Mouse (Mus musculus): ENCODE data around the gene Traf4. TPM values are rescaled to one million over a fixed set of nuclear protein-coding genes. Genes with fewer than 3 reads are reported as not detected.

The Traf4 gene
- total RNA-seq, 1 experiment from 2014 or later = 6.9 TPM

DNA sequence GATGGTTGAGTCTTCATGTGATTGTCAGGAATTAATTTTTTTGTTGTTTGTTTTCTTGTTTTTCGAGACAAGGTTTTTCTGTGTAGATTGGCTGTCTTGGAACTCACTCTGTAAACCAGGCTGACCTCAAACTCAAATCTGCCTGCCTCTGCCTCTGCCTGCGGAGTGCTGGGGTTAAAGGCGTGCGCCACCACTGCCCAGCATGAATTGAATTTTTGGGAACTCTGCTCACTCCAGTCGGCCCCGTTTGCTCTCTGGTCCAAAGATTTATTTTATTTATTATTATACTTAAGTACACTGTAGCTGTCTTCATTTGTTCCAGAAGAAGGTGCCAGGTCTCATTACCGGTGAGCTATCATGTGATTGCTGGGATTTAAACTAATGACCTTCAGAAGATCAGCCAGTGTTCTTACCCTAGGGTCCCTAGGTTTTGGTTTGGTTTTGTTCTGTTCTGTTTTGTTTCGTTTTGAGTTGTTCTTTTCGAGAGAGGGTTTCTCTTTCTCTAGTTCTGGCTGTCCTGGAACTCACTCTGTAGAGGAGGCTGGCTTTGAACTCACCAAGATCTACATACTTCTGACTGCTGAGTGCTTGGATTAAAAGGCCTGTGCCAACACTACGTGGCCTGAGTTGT, 18.6 kb upstream of the Traf4 start:
- ATAC-seq (replicated peaks; ENCODE audit: low read depth, poor library complexity, severe bottlenecking) = no peak

DNA sequence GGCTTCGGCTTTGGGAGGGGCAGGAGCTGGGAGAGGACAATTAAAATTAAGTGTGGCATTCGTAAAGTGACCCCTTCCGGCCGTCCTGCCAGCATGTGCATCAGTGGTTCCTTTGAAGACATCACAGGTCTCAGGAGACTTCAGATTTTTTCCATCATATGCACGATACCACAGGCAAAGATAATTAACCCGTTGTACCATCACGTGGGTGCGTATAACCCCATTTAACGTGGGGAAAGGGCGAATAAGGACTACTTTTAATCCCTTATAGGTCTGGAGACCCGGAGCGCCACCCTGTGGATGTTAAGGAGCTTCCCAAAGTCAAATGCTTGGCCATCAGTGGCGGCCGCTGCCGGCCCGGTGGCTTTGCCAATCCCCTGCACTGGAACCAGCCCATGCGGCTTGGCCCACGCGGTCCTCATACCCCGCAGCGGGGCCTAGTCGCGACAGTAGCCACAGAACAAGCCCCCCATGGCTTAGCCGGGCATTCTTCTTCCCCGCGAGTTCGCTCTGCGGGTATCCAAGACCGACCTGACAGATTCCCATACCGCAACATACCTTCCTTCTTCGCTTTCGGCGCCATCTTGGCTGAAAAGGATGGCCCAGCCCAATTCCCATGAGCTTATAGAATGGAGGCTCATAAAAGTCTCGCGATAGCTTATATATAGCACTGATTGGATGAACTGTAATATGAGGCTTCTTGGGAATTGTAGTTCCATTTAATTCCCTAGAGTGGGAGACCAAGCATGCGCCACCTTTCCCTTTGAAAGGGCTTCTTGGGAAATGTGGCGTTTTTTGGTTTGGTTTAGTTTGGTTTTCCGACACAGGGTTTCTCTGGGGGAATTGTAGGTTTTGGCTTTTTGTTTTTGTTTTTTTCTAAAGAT, 17.8 kb upstream of the Traf4 start, which contains the start of gene Rpl23a:
TSS of gene Rpl23a (minus strand) at position 624 of the 884 bp plus-strand sequence.
- peak; percentile 86 for ATAC-seq (replicated peaks; ENCODE audit: low read depth, poor library complexity, severe bottlenecking)

DNA sequence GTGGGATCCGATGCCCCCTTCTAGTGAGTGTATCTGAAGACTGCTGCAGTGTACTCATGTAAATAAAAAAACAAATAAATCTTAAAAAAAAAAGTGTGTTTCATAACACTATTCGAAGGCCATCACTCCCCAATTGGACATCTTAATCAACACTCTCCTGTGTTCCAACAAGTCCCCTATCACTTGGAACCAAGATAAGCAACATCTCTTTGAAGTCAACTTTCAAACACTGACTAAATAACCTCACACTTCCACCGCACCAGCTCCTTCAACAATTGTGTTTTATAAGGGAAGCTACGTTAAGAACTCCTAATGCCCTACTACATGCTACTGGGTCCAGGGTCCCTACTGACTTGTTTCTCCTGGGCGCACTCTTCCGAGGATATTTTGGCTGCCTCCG, 17.1 kb upstream of the Traf4 start:
- ATAC-seq (replicated peaks; ENCODE audit: low read depth, poor library complexity, severe bottlenecking) = no peak

DNA sequence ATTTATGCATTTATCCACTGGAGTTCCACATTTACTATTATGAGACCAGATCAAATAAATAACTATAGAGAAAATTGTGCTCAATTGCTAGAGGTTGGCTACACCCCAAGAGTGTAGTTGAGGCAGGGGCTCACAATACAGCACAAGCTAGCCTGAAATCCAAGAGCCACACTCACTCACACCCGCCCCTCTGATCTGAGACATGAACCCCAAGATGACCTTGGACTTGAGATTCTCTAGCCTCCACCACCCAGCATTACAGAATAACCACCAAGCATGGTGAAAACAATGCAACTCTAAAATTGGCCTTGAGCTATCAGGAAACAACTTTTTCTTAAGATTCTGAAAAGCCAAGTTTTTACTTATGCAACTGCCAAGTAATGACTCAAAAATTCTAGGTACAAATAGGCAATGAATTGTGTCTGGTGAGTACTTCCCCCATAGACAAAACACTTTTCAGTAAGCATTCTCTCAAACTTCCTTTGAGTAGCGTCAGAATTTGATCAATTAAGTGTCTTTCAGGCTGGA, 16.5 kb upstream of the Traf4 start:
- ATAC-seq (replicated peaks; ENCODE audit: low read depth, poor library complexity, severe bottlenecking) = no peak

DNA sequence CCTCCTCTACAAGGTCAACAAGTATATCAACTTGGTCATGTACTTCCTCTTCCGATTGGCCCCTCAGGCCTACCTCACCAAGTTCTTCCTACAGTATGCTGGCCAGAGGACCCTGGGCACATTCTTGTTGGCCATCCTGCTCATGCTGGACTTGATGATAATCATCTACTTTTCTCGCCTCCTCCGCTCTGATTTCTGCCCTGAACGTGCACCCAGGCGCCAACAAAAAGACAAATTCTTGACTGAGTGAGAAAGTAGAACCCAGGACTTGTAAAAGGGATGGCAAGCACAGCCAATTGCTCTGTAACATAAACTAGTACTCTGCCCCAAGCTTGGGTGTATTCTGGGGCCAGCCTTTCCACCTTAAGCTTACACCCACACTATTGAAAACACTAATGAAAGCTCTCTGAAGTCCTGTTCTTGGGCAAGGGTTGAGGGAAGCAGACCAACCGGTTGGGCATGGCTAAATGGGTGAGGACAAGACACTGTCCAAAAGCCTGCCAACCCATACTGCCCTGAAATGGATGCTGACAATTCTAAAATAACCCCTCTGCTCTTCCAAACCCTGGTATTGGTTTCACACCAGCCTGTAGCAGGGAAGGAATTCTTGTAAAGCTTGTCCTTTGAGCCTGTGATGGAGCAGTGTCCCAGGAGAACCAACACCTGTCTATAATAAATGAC, 14.8 kb upstream of the Traf4 start:
- ATAC-seq (replicated peaks; ENCODE audit: low read depth, poor library complexity, severe bottlenecking) = no peak

DNA sequence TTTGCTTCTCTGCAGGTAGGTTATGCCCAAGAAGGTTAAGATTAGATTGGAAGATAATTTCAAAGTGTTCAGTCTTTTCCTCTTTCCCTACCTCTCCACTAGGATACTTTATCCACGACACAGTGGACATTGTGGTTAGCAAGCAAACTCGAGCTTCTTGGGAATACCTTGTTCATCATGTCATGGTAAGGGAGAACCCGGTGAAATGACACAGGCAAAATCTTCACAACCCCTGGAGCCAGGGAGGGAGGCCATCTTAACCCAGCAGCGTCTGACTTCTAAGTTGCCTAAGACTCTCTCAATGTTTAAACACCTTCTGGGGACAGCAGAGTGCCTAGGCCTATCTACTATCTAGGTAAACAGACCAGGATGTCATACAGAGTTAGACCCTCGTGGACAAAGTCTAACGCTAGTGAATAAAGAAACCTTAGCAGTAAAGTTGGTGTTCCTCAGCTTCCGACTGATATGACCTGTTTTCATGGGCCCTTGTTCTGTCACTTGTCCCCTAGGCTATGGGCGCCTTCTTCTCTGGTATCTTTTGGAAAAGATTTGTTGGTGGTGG, 14.1 kb upstream of the Traf4 start:
- ATAC-seq (replicated peaks; ENCODE audit: low read depth, poor library complexity, severe bottlenecking) = no peak

DNA sequence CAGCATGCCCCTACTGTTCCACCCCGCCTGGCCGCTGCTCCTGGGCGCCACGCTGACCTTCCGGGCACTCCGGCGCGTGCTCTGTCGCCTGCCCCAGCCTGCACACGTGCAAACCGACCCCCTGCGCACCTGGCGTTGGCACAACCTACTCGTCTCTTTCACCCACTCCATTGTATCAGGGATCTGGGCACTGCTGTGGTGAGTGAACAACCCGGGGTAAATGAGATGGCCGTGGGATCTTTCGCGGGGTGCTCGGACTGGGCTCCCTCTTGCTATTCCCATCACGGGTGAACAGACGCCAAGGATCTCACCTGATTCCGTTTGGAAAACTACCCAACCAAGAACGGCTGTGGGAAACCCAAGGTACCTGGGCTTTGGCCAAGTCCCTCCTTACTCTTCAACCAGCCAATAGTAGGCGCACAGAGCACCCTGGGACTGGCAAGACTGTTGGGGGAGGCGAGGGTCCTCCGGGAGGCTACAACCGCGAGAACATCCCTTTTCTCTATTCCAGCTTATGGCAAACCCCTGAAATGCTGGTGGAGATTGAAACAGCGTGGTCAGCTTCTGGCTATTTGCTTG, 13.6 kb upstream of the Traf4 start:
- ATAC-seq (replicated peaks; ENCODE audit: low read depth, poor library complexity, severe bottlenecking) = no peak

DNA sequence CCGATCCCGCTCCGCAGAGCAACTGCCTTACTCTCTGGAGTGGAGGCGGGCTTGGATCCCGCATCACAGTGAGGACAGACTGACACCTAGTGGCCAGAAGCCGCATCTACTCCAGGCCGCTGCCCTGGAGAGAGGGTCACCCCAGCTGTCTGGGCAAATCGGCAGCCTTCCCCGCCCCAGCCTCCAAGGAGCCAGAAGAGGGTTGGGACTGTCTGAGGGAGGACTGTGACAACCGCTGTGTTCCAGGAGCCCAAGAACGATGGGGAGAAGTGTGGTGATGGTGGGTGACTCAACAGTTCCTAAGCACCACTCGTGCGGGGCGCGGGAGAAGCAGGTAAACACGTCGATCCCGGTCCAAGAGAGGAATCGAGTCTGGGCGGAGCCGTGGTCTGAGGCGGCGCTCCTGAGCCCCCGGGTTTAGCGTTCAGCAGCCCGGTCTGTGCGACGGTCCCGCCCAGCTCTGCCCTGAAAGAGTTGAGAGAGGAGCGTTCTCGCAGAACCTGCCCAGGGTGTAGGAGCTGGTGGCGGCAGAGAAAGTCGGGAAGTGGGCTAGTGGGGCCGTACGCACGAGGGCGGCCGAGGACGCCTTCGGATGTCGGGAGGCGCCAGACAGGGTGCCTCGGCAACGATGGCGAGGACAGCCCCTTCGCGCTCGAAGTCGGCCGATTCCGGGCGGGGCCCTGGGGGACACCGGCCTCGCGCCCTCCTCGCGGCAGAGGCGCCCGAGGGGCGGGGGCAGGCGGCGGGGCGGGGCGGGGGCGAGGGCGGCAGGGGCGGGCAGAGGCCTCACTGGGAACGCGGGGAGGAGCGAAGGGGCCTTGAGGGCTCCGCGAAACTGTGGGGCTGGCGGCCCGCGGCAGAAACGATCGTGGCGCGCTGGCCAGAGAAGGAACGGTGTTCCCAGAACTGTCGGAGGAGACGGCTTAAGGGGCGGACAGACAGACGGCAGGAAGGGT, 12.8 kb upstream of the Traf4 start:
- ATAC-seq (replicated peaks; ENCODE audit: low read depth, poor library complexity, severe bottlenecking) = peak; percentile 66

DNA sequence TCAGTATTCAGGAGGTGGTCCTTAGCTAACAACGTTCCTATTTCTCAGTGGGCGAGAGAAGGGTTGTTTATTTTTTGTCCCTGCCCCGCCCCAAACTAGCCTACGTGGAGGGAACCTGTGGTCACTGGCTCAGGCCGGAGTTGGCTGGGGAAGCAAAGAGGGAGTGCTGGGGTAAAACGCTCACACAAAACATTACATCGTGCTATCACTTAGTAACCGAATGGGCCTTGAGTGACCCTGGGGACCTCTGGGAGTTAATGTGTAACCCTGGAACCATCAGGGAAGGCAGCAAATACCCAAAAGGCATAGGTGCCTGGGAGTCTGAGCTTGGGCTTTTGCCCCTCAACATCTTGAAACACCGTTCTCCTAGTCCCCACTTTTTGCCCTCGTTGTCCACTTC, 12.0 kb upstream of the Traf4 start:
- ATAC-seq (replicated peaks; ENCODE audit: low read depth, poor library complexity, severe bottlenecking) = 0 out of 2 replicates have a peak, but pooled peaks have one; percentile 15

DNA sequence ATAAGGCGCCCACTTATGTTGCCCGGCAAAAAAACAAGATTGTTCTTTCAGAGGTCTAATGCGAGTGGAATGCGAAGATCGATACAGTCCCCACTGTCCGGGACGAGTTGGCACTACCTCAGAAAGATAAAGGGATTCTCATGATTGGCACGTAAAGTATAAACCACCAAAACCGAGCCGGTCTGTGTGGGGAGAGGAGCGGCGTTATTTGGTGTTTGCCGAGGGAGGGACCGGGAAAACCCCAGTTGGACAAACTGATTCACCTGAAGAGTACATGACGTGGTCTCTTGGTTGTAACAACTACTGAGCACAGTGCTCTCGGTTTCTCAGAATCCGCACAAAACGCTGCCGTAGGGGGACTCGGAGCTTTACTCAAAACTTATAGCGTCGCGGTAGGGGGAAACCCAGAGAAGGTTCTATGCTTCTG, 11.5 kb upstream of the Traf4 start:
- ATAC-seq (replicated peaks; ENCODE audit: low read depth, poor library complexity, severe bottlenecking) = no peak

DNA sequence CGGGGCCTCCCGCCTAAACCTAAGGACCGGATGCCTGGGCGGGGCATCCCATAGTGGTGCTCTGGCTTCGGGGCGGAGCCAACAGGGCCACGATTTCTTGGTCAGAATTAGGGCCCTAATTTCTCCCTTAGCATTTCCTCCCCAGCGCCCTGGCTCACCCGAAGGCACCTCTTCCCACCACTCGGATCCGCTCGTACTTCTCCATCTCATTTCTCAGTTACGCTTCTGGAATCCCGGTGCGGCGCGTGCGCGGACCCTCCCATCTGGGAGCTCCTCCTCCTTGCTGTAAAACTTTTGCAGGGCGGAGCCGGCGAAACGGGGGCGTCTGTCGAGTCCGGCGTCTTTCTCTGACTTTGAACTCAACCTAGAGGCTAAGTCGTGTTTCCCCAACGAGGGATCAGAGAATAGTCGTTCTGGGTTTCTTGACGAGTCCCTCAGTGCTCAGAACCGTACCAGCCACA, 11.0 kb upstream of the Traf4 start, which contains the start of the genes Nek8 and Tlcd1:
TSS of gene Nek8 (minus strand) at position 274 of the 461 bp plus-strand sequence.
TSS of gene Tlcd1 (plus strand) at position 310 of the 461 bp plus-strand sequence.
- ATAC-seq (replicated peaks; ENCODE audit: low read depth, poor library complexity, severe bottlenecking) = peak; percentile 46

DNA sequence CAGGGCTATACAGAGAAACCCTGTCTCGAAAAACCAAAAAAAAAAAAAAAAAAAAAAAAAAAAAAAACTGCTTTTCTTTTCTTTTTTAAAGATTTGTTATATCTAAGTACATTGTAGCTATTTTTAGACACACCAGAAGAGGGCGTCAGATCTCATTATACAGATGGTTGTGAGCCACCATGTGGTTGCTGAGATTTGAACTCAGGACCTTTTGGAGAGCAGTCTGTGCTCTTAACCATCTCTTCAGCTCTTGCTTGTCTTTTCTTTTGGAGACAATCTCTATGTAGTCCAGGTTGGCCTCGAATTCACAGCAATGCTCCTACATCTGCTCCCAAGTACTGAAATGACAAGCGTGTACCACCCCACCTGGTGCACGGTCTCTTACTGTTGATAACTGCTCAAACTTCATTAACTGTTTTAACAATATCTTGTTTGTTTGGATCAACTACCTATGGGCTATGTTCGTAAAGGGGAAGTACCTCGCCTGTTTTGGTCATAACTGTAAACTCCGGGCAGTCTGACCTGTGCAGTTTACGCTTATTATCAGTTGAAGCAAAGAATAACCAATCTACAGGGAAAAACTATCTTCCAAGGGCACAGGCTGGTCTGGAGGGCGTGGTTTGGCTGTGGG, 10.5 kb upstream of the Traf4 start:
- peak; percentile 60; the same call in 1 of the 2 replicates for ATAC-seq (replicated peaks; ENCODE audit: low read depth, poor library complexity, severe bottlenecking)

DNA sequence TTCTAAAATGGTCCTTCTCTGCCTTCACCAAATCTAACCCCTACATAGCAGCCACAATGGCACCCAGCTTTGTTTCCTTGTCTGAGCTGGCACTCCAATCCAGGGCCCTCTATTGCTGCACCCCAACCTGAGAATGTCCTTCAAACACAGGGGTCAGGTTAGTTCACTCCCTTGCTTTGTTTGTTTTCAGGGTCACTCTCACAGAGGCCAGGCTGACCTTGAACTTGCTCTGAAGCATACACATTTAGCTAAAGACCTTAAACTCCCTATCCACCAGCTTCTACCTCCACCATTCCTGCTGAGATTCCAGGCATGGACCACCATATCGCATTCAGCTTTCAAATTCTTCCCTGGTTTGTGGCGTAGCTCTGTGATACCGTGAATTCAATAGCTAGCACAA, 9.1 kb upstream of the Traf4 start:
- ATAC-seq (replicated peaks; ENCODE audit: low read depth, poor library complexity, severe bottlenecking) = no peak

DNA sequence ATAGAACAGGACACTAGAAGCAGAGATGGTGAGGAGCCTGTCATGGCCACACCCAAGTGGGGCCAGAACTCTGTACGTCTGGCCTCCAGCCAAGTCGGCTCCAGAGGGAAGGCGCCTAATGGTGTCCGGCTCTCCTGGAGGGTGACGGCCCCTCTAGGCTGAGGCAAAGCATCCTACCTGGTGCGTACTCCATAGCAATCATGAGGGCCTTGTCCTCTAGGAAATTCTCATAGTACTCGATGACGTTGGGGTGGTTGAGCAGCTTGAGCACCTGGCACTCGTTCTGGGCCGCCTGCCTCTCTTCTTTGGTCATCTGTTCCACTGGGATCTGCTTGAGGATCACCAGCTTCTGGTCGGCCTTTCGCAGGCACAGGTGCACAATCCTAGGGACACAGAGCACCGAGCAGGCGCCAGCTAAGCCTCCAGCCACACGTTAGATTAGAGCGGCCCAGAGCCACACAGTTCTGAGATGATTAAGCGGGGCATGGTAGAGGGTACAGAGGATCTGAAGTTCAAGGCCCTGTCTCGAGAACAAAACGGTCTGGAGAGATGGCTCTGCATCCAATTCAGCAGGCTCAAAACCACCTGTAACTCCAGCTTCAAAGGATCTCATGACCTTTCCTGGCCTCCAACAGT, 7.5 kb upstream of the Traf4 start:
- no peak for ATAC-seq (replicated peaks; ENCODE audit: low read depth, poor library complexity, severe bottlenecking)

DNA sequence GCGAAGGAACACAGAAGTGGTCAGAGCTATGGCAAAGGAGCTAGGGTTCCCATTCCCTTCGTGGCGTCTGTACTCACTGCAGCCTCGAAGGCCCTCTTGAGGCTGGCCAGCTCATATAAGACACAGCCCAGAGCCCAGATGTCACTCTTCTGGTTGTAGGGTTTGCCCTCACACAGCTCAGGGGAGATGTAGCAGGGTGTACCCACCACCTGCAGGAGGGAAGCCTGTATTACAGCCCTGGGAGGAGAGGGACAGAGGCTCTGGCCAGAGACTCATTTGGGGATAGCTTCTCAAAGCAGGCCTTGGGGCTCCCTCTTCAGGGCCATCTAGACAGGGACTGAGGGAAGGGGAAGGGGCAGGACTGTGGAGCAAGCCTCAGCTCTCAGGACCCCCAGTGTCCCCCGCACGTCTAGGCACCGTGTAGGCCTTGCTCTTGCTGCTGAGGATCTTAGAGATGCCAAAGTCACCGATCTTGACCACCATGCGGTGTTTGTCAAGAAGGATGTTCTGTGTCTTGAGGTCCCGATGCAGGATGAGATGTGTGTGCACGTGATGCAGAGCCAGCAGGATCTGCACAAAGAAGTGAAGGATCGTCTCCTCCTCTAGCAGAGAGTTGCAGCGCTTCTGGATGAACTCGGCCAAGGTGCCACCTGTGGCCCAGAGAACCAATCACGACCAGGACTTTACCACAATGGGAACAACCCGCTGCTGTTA, 6.8 kb upstream of the Traf4 start:
- ATAC-seq (replicated peaks; ENCODE audit: low read depth, poor library complexity, severe bottlenecking) = no peak

DNA sequence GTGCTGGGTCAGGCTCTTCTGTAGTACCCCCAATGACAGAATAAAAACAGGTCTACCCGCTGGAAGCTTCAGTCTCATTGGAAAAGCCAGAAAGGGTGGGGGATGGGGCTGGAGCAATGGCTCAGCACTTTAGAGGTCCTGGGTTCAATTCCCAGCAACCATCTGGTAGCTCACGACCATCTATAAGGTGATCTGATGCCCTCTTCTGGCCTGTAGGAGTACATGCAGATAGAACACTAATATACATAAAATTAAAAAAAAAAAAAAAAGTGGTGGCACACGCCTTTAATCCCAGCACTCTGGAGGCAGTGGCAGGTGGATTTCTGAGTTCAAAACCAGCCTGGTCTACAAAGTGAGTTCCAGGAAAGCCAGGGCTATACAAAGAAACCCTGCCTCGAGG, 5.9 kb upstream of the Traf4 start:
- ATAC-seq (replicated peaks; ENCODE audit: low read depth, poor library complexity, severe bottlenecking) = no peak

DNA sequence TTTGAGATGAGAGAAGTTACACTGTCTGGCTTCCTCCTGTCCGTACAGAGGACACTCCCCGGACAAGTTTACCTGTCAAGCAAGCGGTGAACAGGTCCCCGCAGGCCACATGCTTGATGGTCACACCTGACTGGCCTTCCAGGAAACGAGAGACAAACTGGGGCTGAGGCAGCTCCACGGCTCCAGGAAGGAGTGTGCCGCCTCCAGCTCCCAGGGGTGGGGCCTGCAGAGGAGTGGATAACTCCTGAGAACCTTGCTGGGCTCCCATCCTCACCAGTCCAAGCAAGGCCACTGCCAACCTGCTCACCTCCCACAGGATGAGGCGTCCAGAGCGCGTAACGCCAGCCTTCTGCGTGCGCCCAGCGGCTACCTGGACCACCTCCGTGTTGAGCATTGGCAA, 4.9 kb upstream of the Traf4 start:
- ATAC-seq (replicated peaks; ENCODE audit: low read depth, poor library complexity, severe bottlenecking) = no peak

All from common myeloid progenitor, adult 5-6 weeks (primary cell).